ENCODE assay signal across 8 mouse cellular contexts in the genomic region with DNA sequence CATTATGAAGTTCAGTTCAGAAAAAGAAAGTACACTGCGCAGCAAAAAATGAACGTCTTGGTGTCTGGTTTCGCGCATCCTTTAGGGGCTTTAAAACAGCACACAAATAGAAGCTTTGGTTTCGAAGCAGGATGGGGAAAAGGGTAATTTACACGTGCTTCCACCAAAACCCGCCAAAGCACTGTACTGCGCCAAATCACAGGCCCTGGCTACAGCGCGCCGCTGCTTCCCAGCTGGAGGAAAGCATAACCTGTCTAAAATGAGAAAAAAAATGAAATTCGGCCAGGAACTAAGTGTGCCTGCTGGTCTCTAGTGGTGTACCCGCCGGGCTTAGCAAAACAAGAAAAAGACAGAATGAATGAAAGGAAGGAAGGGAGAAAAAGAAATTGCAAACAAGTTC. TPM values are rescaled to one million over a fixed set of nuclear protein-coding genes. Genes with fewer than 3 reads are reported as not detected.
DNase-seq lines count a peak whose midpoint lies in the region; ATAC-seq and TF ChIP-seq lines count a peak whose summit lies in the region.

No protein-coding gene starts in this region.

- no peaks in the 10 kb centered on the region; the same call in 1 of the 2 replicates for H3K36me3 ChIP-seq in forebrain, postnatal 0 days (ENCODE audit: insufficient read depth)
- no peaks in the 10 kb centered on the region for H3K36me3 ChIP-seq in intestine, embryonic 15.5 days
- peaks cover 10% of the 10 kb centered on the region for H3K36me3 ChIP-seq in limb, embryonic 14.5 days (ENCODE audit: control insufficient read depth, insufficient read depth, low read length)
- peaks cover 5% of the 10 kb centered on the region for H3K36me3 ChIP-seq in myocyte (ENCODE audit: control insufficient read depth, insufficient read depth)

- no peak for TF ChIP-seq POLR2A in limb, embryonic 14.5 days (IDR thresholded peaks at IDR 0.05; ENCODE audit: borderline replicate concordance, extremely low read depth, insufficient read depth, insufficient read length)
- no peak for TF ChIP-seq POLR2A in myocyte (IDR thresholded peaks at IDR 0.05; ENCODE audit: insufficient read length, low read depth)

- peak overlapping the region; percentile 66 for H3K4me3 ChIP-seq in forebrain, postnatal 0 days (ENCODE audit: low read depth, low read length)
- H3K4me3 ChIP-seq in intestine, embryonic 15.5 days (replicated peaks): peak overlapping the region; percentile 53
- H3K4me3 ChIP-seq in limb, embryonic 14.5 days (replicated peaks; ENCODE audit: low read length): peak overlapping the region; percentile 85
- peak overlapping the region; percentile 71 for H3K4me3 ChIP-seq in myocyte

- no peak overlapping the region for H3ac ChIP-seq in myocyte (ENCODE audit: control insufficient read depth, insufficient read length)

- H3K27ac ChIP-seq in forebrain, postnatal 0 days (ENCODE audit: low read depth, low read length): peak overlapping the region; percentile 73
- H3K27ac ChIP-seq in intestine, embryonic 15.5 days: peak overlapping the region; percentile 51; the same call in 1 of the 2 replicates
- H3K27ac ChIP-seq in limb, embryonic 14.5 days (replicated peaks; ENCODE audit: low read depth, low read length): peak overlapping the region; percentile 6; the same call in 1 of the 2 replicates

- DNase-seq in right cerebral cortex, adult 18-20 months: peak; percentile 40
- DNase-seq in right cerebral cortex, postnatal 14 days: no peak
- DNase-seq in cerebellum, adult 18-20 months: peak; percentile 43 to 67
- DNase-seq in forebrain, postnatal 0 days: peak; percentile 64
- no peak for DNase-seq in limb, embryonic 14.5 days (ENCODE audit: low spot score)
- peak; percentile 34 to 40 for DNase-seq in thymus, postnatal 36 days

- no peak for ATAC-seq in forebrain, postnatal 0 days
- ATAC-seq in intestine, embryonic 15.5 days: no peak; the same call in 1 of the 2 replicates
- no peak for ATAC-seq in limb, embryonic 14.5 days (ENCODE audit: low FRiP score, low read depth)

- peaks cover 11% of the 10 kb centered on the region for H3K79me2 ChIP-seq in myocyte (ENCODE audit: control insufficient read depth, insufficient read depth)

- H3K4me2 ChIP-seq in forebrain, postnatal 0 days (ENCODE audit: low read depth): peak overlapping the region; percentile 80
- peak overlapping the region; percentile 79 for H3K4me2 ChIP-seq in intestine, embryonic 15.5 days (replicated peaks)
- peak overlapping the region; percentile 82 for H3K4me2 ChIP-seq in limb, embryonic 14.5 days (replicated peaks; ENCODE audit: low read depth, low read length, severe bottlenecking)
- H3K4me2 ChIP-seq in myocyte (ENCODE audit: low read depth): peak overlapping the region; percentile 79

- no peaks in the 10 kb centered on the region for H3K9me3 ChIP-seq in forebrain, postnatal 0 days (ENCODE audit: low read length)
- no peaks in the 10 kb centered on the region for H3K9me3 ChIP-seq in intestine, embryonic 15.5 days
- no peaks in the 10 kb centered on the region for H3K9me3 ChIP-seq in limb, embryonic 14.5 days (ENCODE audit: control insufficient read depth, low read length)

- no peak for TF ChIP-seq CTCF in forebrain, postnatal 0 days (IDR thresholded peaks at IDR 0.05; ENCODE audit: low read depth)

- peak overlapping the region; percentile 41; the same call in 1 of the 2 replicates for H3K9ac ChIP-seq in forebrain, postnatal 0 days
- H3K9ac ChIP-seq in intestine, embryonic 15.5 days: peak overlapping the region; percentile 57
- H3K9ac ChIP-seq in limb, embryonic 14.5 days (ENCODE audit: low read depth, low read length, severe bottlenecking): peak overlapping the region; percentile 43

- peaks cover 6% of the 10 kb centered on the region for H3K4me1 ChIP-seq in forebrain, postnatal 0 days (ENCODE audit: insufficient read depth)
- peaks cover 9% of the 10 kb centered on the region for H3K4me1 ChIP-seq in intestine, embryonic 15.5 days (replicated peaks)
- peaks cover 16% of the 10 kb centered on the region for H3K4me1 ChIP-seq in limb, embryonic 14.5 days (ENCODE audit: control insufficient read depth, insufficient read depth, low read length)

- WGBS in forebrain, postnatal 0 days: under 1% methylated on average over 14 of the region's 14 CpGs
- WGBS in intestine, embryonic 15.5 days: under 1% methylated on average over 14 of the region's 14 CpGs
- 1% methylated on average over 14 of the region's 14 CpGs for WGBS in limb, embryonic 14.5 days

- no peaks in the 10 kb centered on the region for H3K27me3 ChIP-seq in forebrain, postnatal 0 days (ENCODE audit: insufficient read depth, low read length)
- H3K27me3 ChIP-seq in intestine, embryonic 15.5 days (replicated peaks): no peaks in the 10 kb centered on the region
- no peaks in the 10 kb centered on the region for H3K27me3 ChIP-seq in limb, embryonic 14.5 days (ENCODE audit: control insufficient read depth, insufficient read depth, low read length)
- no peaks in the 10 kb centered on the region for H3K27me3 ChIP-seq in myocyte (ENCODE audit: control insufficient read depth, insufficient read depth, insufficient read length)

TF ChIP-seq in myocyte, 11 proteins besides CTCF, POLR2A, EP300 and RAD21:
- no peak for TF ChIP-seq MYOG (IDR thresholded peaks at IDR 0.05; ENCODE audit: control insufficient read depth in 1 of 3, insufficient read depth in 1 of 3, insufficient read length in 2 of 3, low read depth in 2 of 3)
- no peak for TF ChIP-seq MAX (IDR thresholded peaks at IDR 0.05; ENCODE audit: low read depth)
- no peak for TF ChIP-seq POLR2AphosphoS2 (IDR thresholded peaks at IDR 0.05; ENCODE audit: insufficient read length, low read depth)
- TF ChIP-seq TCF12 (IDR thresholded peaks at IDR 0.05; ENCODE audit: insufficient read depth, poor library complexity, severe bottlenecking): no peak
- no peak for TF ChIP-seq REST (IDR thresholded peaks at IDR 0.05; ENCODE audit: insufficient read depth, insufficient read length)
- TF ChIP-seq USF1 (IDR thresholded peaks at IDR 0.05; ENCODE audit: low read depth): no peak
- no peak for TF ChIP-seq MYOD1 (IDR thresholded peaks at IDR 0.05; ENCODE audit: control insufficient read depth in 1 of 3, insufficient read length in 2 of 3, low read depth in 2 of 3)
- no peak for TF ChIP-seq TCF3 (IDR thresholded peaks at IDR 0.05; ENCODE audit: insufficient read length, low read depth)

RNA-seq across cellular contexts. Expression of a gene that starts 1.0 kb away (rescaled TPM):
- total RNA-seq in forebrain, postnatal 0 days (2014; rRNA removed): 0.14 and 0.54 TPM in 2 replicates
- polyA plus RNA-seq in forebrain, postnatal 0 days (2015; fragmentation: Nextera tagmentation; extraction: Ambion mirVana): 0.54 and 0.58 TPM in 2 replicates
- 0.16 and 0.35 TPM in 2 replicates for polyA plus RNA-seq in intestine, embryonic 15.5 days (2015; fragmentation: Nextera tagmentation; extraction: Ambion mirVana)
- 0.11 TPM in 1 of 2 replicates, not detected in the other for polyA plus RNA-seq in limb, embryonic 14.5 days (2012; rRNA removed)
- 0.10 TPM in 1 of 2 replicates, not detected in the other for polyA plus RNA-seq in limb, embryonic 14.5 days (2014; fragmentation: Nextera tagmentation; extraction: Ambion mirVana)
- polyA plus RNA-seq in myocyte (2012; fragmentation: generic; extraction: Trizol): not detected

RNA-seq across cellular contexts. Expression of a gene that starts 1.1 kb away (rescaled TPM):
- total RNA-seq in forebrain, postnatal 0 days (2014; rRNA removed): 28.0 and 31.0 TPM in 2 replicates
- polyA plus RNA-seq in forebrain, postnatal 0 days (2015; fragmentation: Nextera tagmentation; extraction: Ambion mirVana): 17.2 and 21.1 TPM in 2 replicates
- 24.0 and 24.3 TPM in 2 replicates for polyA plus RNA-seq in intestine, embryonic 15.5 days (2015; fragmentation: Nextera tagmentation; extraction: Ambion mirVana)
- polyA plus RNA-seq in limb, embryonic 14.5 days (2012; rRNA removed): 22.3 TPM in 2 replicates
- 30.6 and 32.0 TPM in 2 replicates for polyA plus RNA-seq in limb, embryonic 14.5 days (2014; fragmentation: Nextera tagmentation; extraction: Ambion mirVana)
- 4.7 TPM for polyA plus RNA-seq in myocyte (2012; fragmentation: generic; extraction: Trizol)

RNA-seq across cellular contexts. Expression of a gene that starts 43.6 kb away (rescaled TPM):
- total RNA-seq in forebrain, postnatal 0 days (2014; rRNA removed): not detected in 2 replicates
- not detected in 2 replicates for polyA plus RNA-seq in forebrain, postnatal 0 days (2015; fragmentation: Nextera tagmentation; extraction: Ambion mirVana)
- not detected in 2 replicates for polyA plus RNA-seq in intestine, embryonic 15.5 days (2015; fragmentation: Nextera tagmentation; extraction: Ambion mirVana)
- polyA plus RNA-seq in limb, embryonic 14.5 days (2012; rRNA removed): not detected in 2 replicates
- polyA plus RNA-seq in limb, embryonic 14.5 days (2014; fragmentation: Nextera tagmentation; extraction: Ambion mirVana): not detected in 2 replicates
- not detected for polyA plus RNA-seq in myocyte (2012; fragmentation: generic; extraction: Trizol)

RNA-seq across cellular contexts. Expression of a gene that starts 47.0 kb away (rescaled TPM):
- 1.7 and 2.1 TPM in 2 replicates for total RNA-seq in forebrain, postnatal 0 days (2014; rRNA removed)
- polyA plus RNA-seq in forebrain, postnatal 0 days (2015; fragmentation: Nextera tagmentation; extraction: Ambion mirVana): 1.6 and 1.7 TPM in 2 replicates
- 0.40 and 0.48 TPM in 2 replicates for polyA plus RNA-seq in intestine, embryonic 15.5 days (2015; fragmentation: Nextera tagmentation; extraction: Ambion mirVana)
- 0.27 and 0.52 TPM in 2 replicates for polyA plus RNA-seq in limb, embryonic 14.5 days (2012; rRNA removed)
- polyA plus RNA-seq in limb, embryonic 14.5 days (2014; fragmentation: Nextera tagmentation; extraction: Ambion mirVana): 0.76 and 1.3 TPM in 2 replicates
- not detected for polyA plus RNA-seq in myocyte (2012; fragmentation: generic; extraction: Trizol)

RNA-seq across cellular contexts. Expression of a gene that starts 52.9 kb away (rescaled TPM):
- total RNA-seq in forebrain, postnatal 0 days (2014; rRNA removed): 3.2 and 3.9 TPM in 2 replicates
- polyA plus RNA-seq in forebrain, postnatal 0 days (2015; fragmentation: Nextera tagmentation; extraction: Ambion mirVana): 1.9 TPM in 2 replicates
- 11.6 and 13.1 TPM in 2 replicates for polyA plus RNA-seq in intestine, embryonic 15.5 days (2015; fragmentation: Nextera tagmentation; extraction: Ambion mirVana)
- 35.8 and 38.6 TPM in 2 replicates for polyA plus RNA-seq in limb, embryonic 14.5 days (2012; rRNA removed)
- 42.2 and 61.6 TPM in 2 replicates for polyA plus RNA-seq in limb, embryonic 14.5 days (2014; fragmentation: Nextera tagmentation; extraction: Ambion mirVana)
- 1.8 TPM for polyA plus RNA-seq in myocyte (2012; fragmentation: generic; extraction: Trizol)

Comparison
In these comparisons a context has a peak if more than half of its experiments do, and no peak if none do; other contexts are left out.
1. DNase-seq: peak in right cerebral cortex, adult 18-20 months (single experiment), cerebellum, adult 18-20 months (2 of 2), forebrain, postnatal 0 days (single experiment) and thymus, postnatal 36 days (2 of 2); none in right cerebral cortex, postnatal 14 days (single experiment) and limb, embryonic 14.5 days (single experiment).
2. H3K27ac ChIP-seq: peak in every context shown above with its lines; median percentile 73 in forebrain, postnatal 0 days; 51 in intestine, embryonic 15.5 days; 6 in limb, embryonic 14.5 days.
3. Peak in every context shown above with its lines, with median percentiles within 50 percentile points of each other: H3K4me2 ChIP-seq, H3K4me3 ChIP-seq and H3K9ac ChIP-seq.